Mouse (Mus musculus): ENCODE measurements around the gene Hemk1. TPM values are rescaled to one million over a fixed set of nuclear protein-coding genes. Genes with fewer than 3 reads are reported as not detected.
A peak's percentile ranks its signal among the peaks of the same experiment; 100 is the strongest.

Hemk1 gene
- total and polyA plus RNA-seq, 2 experiments from 2014 or later, result 4.8 to 12.3 TPM

DNA sequence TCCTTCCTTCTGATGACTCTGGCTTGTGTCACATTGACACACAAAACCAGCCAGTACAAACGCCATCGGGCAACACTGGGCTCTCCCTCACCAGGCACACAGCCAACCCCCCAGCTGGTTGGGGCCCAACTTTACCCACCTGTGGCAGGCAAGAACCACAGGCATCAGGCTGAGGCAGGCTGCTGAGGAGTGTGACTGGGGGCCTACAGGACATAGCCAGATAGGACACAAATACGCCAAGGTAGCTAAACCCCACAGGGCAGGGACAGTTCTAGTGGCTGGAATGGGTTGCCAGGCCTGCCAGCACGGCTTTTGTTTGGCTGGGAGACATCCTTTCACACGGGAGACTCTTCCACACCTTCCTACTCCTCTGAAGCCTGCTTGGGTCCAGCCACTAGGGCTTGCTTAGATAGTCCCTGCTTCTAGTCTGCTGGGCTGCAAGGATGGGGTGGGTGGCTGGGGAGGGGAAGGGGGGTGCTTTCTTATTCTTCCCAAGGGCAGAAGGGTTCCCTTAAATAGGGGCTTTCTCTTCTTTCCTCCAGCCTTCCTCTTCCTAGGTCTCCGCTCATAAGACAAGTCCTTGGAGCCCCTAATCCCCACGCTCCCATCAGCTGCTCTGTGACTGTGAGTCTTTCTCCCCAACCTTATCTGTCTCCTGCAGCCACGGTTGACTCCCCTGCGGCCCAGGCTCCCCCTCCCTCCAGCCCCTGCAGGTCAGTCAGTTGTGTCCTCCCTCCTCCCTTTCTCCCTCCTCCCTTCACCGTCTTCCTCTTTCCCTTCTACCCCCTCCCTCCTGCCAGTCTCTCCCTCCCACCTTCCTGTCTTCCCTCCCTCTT, 31.3 kb upstream of the Hemk1 start:
- Histone ChIP-seq H3K27me3 (ENCODE audit: control insufficient read depth, insufficient read depth, low read length) (peaks cover under 1% of the 10 kb centered on the region; the same call in 1 of the 2 replicates), H3K27ac (ENCODE audit: low read depth) (no peak overlapping the region), H3K4me1 (ENCODE audit: control insufficient read depth, insufficient read depth) (no peaks in the 10 kb centered on the region), H3K9ac (replicated peaks; ENCODE audit: low read depth, low read length) (no peak overlapping the region), H3K36me3 (replicated peaks; ENCODE audit: control insufficient read depth, insufficient read depth, low read length) (no peaks in the 10 kb centered on the region), H3K4me3 (ENCODE audit: low read depth, low read length) (no peak overlapping the region), H3K9me3 (replicated peaks; ENCODE audit: control insufficient read depth, low read length) (no peaks in the 10 kb centered on the region), H3K4me2 (ENCODE audit: low read depth, low read length) (no peak overlapping the region)
- 34% methylated on average over 10 of the region's 10 CpGs for WGBS
- TF ChIP-seq EP300 (IDR thresholded peaks at IDR 0.05; ENCODE audit: low read depth) (no peak), CTCF (IDR thresholded peaks at IDR 0.05; ENCODE audit: low read depth) (no peak)
- DNase-seq (ENCODE audit: low spot score), result no peak
- no peak for ATAC-seq (ENCODE audit: insufficient read depth, low read depth)

DNA sequence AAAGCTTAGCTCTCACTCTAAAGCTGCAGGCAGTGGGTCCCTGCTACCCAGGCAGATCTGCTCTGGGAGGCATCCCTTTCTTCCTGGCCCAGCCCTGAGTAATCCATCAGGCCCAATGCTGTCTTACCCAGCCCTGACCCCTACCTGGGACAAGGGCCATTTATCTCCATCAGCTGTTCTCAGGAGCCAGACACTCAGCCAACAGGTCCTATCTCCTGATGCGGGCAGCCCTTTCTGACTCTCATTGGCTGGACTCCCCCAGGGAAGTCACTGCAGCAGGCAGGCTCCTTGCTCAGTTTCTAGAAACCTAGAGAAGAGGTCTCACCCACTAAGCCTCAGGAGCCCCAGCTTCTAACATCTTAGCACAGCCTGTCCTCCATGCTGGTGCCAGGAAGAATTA, 30.2 kb upstream of the Hemk1 start:
- H3K9me3 ChIP-seq (replicated peaks; ENCODE audit: control insufficient read depth, low read length), result no peaks in the 10 kb centered on the region
- ATAC-seq (ENCODE audit: insufficient read depth, low read depth), result no peak
- no peak for DNase-seq (ENCODE audit: low spot score)
- no peak overlapping the region for H3K4me3 ChIP-seq (ENCODE audit: low read depth, low read length)
- WGBS, result 69% methylated on average over 1 of the region's 1 CpGs
- no peak overlapping the region for H3K4me2 ChIP-seq (ENCODE audit: low read depth, low read length)
- H3K27ac ChIP-seq (ENCODE audit: low read depth), result no peak overlapping the region
- H3K4me1 ChIP-seq (ENCODE audit: control insufficient read depth, insufficient read depth), result no peaks in the 10 kb centered on the region
- H3K9ac ChIP-seq (replicated peaks; ENCODE audit: low read depth, low read length), result no peak overlapping the region
- TF ChIP-seq CTCF (IDR thresholded peaks at IDR 0.05; ENCODE audit: low read depth), result no peak
- no peak for TF ChIP-seq EP300 (IDR thresholded peaks at IDR 0.05; ENCODE audit: low read depth)
- no peaks in the 10 kb centered on the region for H3K27me3 ChIP-seq (ENCODE audit: control insufficient read depth, insufficient read depth, low read length)
- H3K36me3 ChIP-seq (replicated peaks; ENCODE audit: control insufficient read depth, insufficient read depth, low read length), result no peaks in the 10 kb centered on the region

DNA sequence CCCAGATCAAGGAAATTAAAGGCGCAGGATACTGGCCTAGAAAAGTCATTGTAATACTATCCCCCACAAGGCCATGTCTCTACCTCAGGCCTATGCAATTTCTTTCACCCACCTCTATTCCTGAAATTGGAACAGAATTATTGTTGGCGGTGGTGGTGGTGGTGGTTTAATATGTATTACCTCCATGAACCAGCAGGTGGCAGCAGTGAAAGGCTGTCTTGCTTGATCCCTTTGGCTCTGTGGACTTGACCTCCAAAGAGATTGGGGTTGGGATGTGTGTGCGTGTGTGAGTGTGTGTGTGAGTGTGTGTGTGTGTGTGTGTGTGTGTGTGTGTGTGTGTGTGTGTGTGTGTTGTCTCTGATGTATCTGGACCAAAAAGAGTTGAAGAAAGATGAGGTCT, 28.5 kb upstream of the Hemk1 start:
- no peak overlapping the region for H3K4me3 ChIP-seq (ENCODE audit: low read depth, low read length)

DNA sequence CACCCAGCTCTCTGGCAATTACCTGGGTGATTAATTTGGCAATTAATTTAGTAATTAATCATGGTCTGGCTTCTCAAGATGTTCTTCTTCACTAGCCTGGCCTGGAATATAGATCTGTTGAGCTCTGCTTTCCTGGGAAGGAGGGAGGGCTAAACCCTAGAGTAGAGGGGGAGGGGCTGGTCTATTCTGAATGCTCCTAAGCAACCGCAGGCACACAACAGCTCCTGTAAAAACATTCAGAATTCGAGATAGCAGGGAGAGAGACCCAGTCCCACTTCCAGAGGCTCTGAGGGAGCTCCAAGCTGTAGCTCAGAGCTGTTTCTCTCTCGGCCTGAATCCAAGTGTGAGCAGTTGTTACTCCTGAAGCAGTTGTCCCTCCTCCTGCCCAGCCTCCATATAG, 22.8 kb upstream of the Hemk1 start:
- Histone ChIP-seq H3K4me1 (ENCODE audit: control insufficient read depth, insufficient read depth) (no peaks in the 10 kb centered on the region), H3K9me3 (replicated peaks; ENCODE audit: control insufficient read depth, low read length) (no peaks in the 10 kb centered on the region), H3K36me3 (replicated peaks; ENCODE audit: control insufficient read depth, insufficient read depth, low read length) (no peaks in the 10 kb centered on the region), H3K4me2 (ENCODE audit: low read depth, low read length) (no peak overlapping the region), H3K27me3 (ENCODE audit: control insufficient read depth, insufficient read depth, low read length) (no peaks in the 10 kb centered on the region), H3K27ac (ENCODE audit: low read depth) (no peak overlapping the region), H3K4me3 (ENCODE audit: low read depth, low read length) (no peak overlapping the region), H3K9ac (replicated peaks; ENCODE audit: low read depth, low read length) (no peak overlapping the region)
- WGBS, result 3% methylated on average over 3 of the region's 3 CpGs
- ATAC-seq (ENCODE audit: insufficient read depth, low read depth) (peak; percentile 50; the same call in 1 of the 2 replicates), DNase-seq (ENCODE audit: low spot score) (peak; percentile 47)
- TF ChIP-seq EP300 (IDR thresholded peaks at IDR 0.05; ENCODE audit: low read depth) (no peak), CTCF (IDR thresholded peaks at IDR 0.05; ENCODE audit: low read depth) (no peak)

More for the DNA sequence above, 28.5 kb upstream of the Hemk1 start:
- Histone ChIP-seq H3K9me3 (replicated peaks; ENCODE audit: control insufficient read depth, low read length) (no peaks in the 10 kb centered on the region), H3K4me2 (ENCODE audit: low read depth, low read length) (no peak overlapping the region), H3K9ac (replicated peaks; ENCODE audit: low read depth, low read length) (no peak overlapping the region), H3K27me3 (ENCODE audit: control insufficient read depth, insufficient read depth, low read length) (no peaks in the 10 kb centered on the region), H3K36me3 (replicated peaks; ENCODE audit: control insufficient read depth, insufficient read depth, low read length) (no peaks in the 10 kb centered on the region), H3K4me1 (ENCODE audit: control insufficient read depth, insufficient read depth) (no peaks in the 10 kb centered on the region), H3K27ac (ENCODE audit: low read depth) (no peak overlapping the region)
- DNase-seq (ENCODE audit: low spot score) (peak; percentile 73), ATAC-seq (ENCODE audit: insufficient read depth, low read depth) (no peak)
- whole genome bisulfite sequencing, result 6% methylated on average over 3 of the region's 3 CpGs
- TF ChIP-seq CTCF (IDR thresholded peaks at IDR 0.05; ENCODE audit: low read depth) (peak; percentile 94), EP300 (IDR thresholded peaks at IDR 0.05; ENCODE audit: low read depth) (no peak)

DNA sequence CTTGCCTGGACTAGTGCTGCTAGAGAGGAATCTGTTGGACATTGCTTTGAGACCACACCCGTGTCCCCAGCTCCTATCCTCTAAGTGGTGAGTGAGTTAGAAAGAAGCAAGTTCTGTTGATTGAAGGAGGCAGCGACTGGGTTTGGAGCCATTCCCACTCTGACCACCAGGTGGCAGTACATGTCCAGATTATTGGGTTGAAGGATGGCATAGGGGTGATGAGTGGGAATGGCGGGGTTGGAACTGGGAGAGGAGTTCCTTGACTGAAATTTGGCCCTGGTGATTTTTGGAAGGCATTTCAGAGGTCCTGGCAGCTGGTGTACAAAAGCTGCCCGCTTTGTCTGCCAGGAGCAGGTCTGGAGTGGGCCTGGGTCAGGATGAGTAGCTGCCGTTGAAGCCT, 19.5 kb upstream of the Hemk1 start:
- Histone ChIP-seq H3K9me3 (replicated peaks; ENCODE audit: control insufficient read depth, low read length) (no peaks in the 10 kb centered on the region), H3K27me3 (ENCODE audit: control insufficient read depth, insufficient read depth, low read length) (peaks cover 10% of the 10 kb centered on the region), H3K36me3 (replicated peaks; ENCODE audit: control insufficient read depth, insufficient read depth, low read length) (no peaks in the 10 kb centered on the region), H3K4me3 (ENCODE audit: low read depth, low read length) (no peak overlapping the region), H3K9ac (replicated peaks; ENCODE audit: low read depth, low read length) (no peak overlapping the region), H3K4me2 (ENCODE audit: low read depth, low read length) (no peak overlapping the region), H3K4me1 (ENCODE audit: control insufficient read depth, insufficient read depth) (no peaks in the 10 kb centered on the region), H3K27ac (ENCODE audit: low read depth) (no peak overlapping the region)
- ATAC-seq (ENCODE audit: insufficient read depth, low read depth), result no peak
- WGBS, result 28% methylated on average over 5 of the region's 5 CpGs
- peak; percentile 64 for DNase-seq (ENCODE audit: low spot score)
- TF ChIP-seq EP300 (IDR thresholded peaks at IDR 0.05; ENCODE audit: low read depth) (no peak), CTCF (IDR thresholded peaks at IDR 0.05; ENCODE audit: low read depth) (peak; percentile 94)
